Mouse (Mus musculus) lung, postnatal 0 days (tissue): ENCODE data around the gene Ppil4. TPM values are rescaled to one million over a fixed set of nuclear protein-coding genes. Genes with fewer than 3 reads are reported as not detected.

Experiments used
- ATAC-seq: fragments of 200-750 bp; cut with Nextera tagmentation; 2 replicates; pipeline ENCODE4 v1.8.0; 2017; ENCODE audit warnings: moderate library complexity
- DNase-seq: peaks from one replicate; pipeline ENCODE4 v3.0.0-alpha.2; 2016; ENCODE audit warnings: low spot score
- H3K27ac ChIP-seq: fragments of 300-500 bp; sonication (generic); 2 replicates; pipeline ENCODE4 v1.5.1; 2014; ENCODE audit warnings: antibody characterized with exemption, mild to moderate bottlenecking, low read length, mixed read lengths
- H3K27me3 ChIP-seq: fragments of 300-500 bp; sonication (generic); replicated peaks from 2 replicates; pipeline ENCODE4 v1.6.1; 2014; ENCODE audit warnings: low read length, mixed read lengths; ENCODE audit not compliant: insufficient read depth
- H3K36me3 ChIP-seq: fragments of 300-500 bp; sonication (generic); 2 replicates; pipeline ENCODE4 v1.6.1; 2014; ENCODE audit warnings: low read length, mixed read lengths; ENCODE audit not compliant: insufficient read depth
- H3K4me1 ChIP-seq: fragments of 300-500 bp; sonication (generic); 2 replicates; pipeline ENCODE4 v1.6.1; 2014; ENCODE audit warnings: antibody characterized with exemption, low read depth, low read length, mixed read lengths; ENCODE audit not compliant: insufficient read depth
- H3K4me2 ChIP-seq: fragments of 300-500 bp; sonication (generic); replicated peaks from 2 replicates; pipeline ENCODE4 v1.6.1; 2014; ENCODE audit warnings: low read depth, mild to moderate bottlenecking, low read length, moderate library complexity, mixed read lengths
- H3K4me3 ChIP-seq: fragments of 300-500 bp; sonication (generic); 2 replicates; pipeline ENCODE4 v1.5.1; 2014; ENCODE audit warnings: low read depth, low read length
- H3K9ac ChIP-seq: fragments of 300-500 bp; sonication (generic); replicated peaks from 2 replicates; pipeline ENCODE4 v1.6.1; 2014; ENCODE audit warnings: low read depth, mild to moderate bottlenecking
- H3K9me3 ChIP-seq: fragments of 300-500 bp; sonication (generic); 2 replicates; pipeline ENCODE4 v1.6.1; 2016; ENCODE audit warnings: low read length, mixed read lengths
- CTCF ChIP-seq: IDR thresholded peaks from 2 replicates; pipeline ENCODE4 v1.5.1; 2016; ENCODE audit warnings: antibody characterized with exemption, mild to moderate bottlenecking
- EP300 ChIP-seq: IDR thresholded peaks from 2 replicates; pipeline ENCODE4 v1.6.1; 2016; ENCODE audit warnings: antibody characterized with exemption, mild to moderate bottlenecking, control low read depth
- WGBS: fragments of 180-500 bp; shearing (Covaris S2); extraction: QIAGEN DNeasy Blood & Tissue Kit; methylation state at CpG from one replicate; pipeline ENCODE4 v1.1.7; 2014; 5-methylcytosine and 5-hydroxymethylcytosine counted together
- polyA plus RNA-seq: library from polyadenylated mRNA; unstranded; fragments of >200 nt; fragmentation: Nextera tagmentation; extraction: Ambion mirVana; gene quantifications from 2 replicates; pipeline ENCODE4 v1.2.1, GENCODE M21; 2015

The Ppil4 gene
- polyA plus RNA-seq, 1 experiment from 2014 or later: 30.6 TPM

GRCm38 (mm10) chr10:7861259-7861936 is 68.7 kb downstream of the Ppil4 start:
- 63% methylated on average over 14 of the region's 14 CpGs for WGBS
- H3K4me3 ChIP-seq: no peak overlapping the region
- no peak overlapping the region for H3K9ac ChIP-seq
- no peak for DNase-seq
- no peaks in the 10 kb centered on the region for H3K36me3 ChIP-seq
- TF ChIP-seq EP300: no peak
- no peak for TF ChIP-seq CTCF
- no peak overlapping the region for H3K4me2 ChIP-seq
- ATAC-seq: no peak
- no peaks in the 10 kb centered on the region for H3K9me3 ChIP-seq
- H3K27ac ChIP-seq: no peak overlapping the region
- H3K27me3 ChIP-seq: no peaks in the 10 kb centered on the region
- no peaks in the 10 kb centered on the region for H3K4me1 ChIP-seq

DNA sequence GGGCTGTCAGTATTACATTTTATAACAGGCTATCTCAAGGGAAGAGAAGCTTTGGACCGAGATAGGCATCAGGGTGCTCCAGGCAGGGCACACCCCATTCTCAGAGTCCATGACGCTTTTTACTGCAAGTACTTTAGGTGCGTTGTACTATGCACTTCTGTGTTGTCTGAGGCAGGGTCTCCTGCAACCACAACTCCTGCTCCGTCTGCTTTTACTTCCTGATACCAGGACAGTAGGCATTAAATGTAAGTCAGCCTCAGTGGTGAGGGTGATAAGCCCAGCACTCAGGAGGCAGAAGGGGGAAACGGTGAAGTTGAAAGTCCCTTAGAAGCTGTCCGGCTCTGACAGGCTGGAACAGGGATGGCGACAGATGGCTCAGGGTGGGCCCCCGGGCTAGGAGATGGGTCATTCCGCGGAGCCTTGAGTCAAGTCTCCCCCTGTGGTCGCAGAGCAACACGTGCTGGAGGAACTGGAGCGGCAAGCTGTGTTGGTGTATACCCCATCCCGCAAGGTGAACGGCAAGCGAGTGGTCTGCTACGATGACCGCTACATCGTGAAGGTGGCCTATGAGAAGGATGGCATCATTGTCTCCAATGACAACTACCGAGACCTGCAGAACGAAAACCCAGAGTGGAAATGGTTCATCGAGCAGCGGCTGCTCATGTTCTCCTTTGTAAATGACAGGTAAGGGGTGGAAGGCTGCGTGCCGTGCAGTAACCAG is 69.4 kb downstream of the Ppil4 start:
- Histone ChIP-seq H3K4me2 (no peak overlapping the region), H3K9me3 (no peaks in the 10 kb centered on the region), H3K9ac (no peak overlapping the region), H3K36me3 (no peaks in the 10 kb centered on the region), H3K4me3 (no peak overlapping the region), H3K4me1 (no peaks in the 10 kb centered on the region), H3K27me3 (0 out of 2 replicates have a peak, but pooled peaks cover 2% of the 10 kb centered on the region), H3K27ac (no peak overlapping the region)
- WGBS: 86% methylated on average over 24 of the region's 25 CpGs
- ATAC-seq (no peak), DNase-seq (no peak)
- TF ChIP-seq EP300 (no peak), CTCF (no peak)

DNA sequence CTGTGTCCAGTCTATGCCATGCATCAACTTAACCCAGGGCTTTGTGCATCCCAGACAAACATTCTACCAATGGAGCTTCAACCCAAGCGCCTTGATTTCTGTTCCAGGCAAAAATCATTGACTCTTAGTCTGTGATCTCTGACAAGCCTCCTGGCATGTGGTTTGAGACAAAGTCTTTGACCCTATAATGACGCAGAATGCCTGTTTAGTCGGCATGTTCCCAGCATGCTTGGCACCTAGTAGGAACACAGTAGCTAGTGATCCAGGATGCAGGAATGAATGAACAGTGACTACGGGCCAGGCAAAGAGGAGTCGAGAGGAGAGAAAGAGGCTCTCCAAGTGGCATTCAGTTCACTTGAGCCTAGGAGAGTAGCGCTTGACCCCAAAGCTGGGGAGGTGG is 70.7 kb downstream of the Ppil4 start:
- whole genome bisulfite sequencing: 85% methylated on average over 6 of the region's 6 CpGs
- H3K27ac ChIP-seq: no peak overlapping the region
- peaks cover 12% of the 10 kb centered on the region; the same call in 1 of the 2 replicates for H3K27me3 ChIP-seq
- H3K4me2 ChIP-seq: no peak overlapping the region
- no peak overlapping the region for H3K4me3 ChIP-seq
- DNase-seq: no peak
- no peaks in the 10 kb centered on the region for H3K4me1 ChIP-seq
- no peaks in the 10 kb centered on the region for H3K9me3 ChIP-seq
- H3K36me3 ChIP-seq: no peaks in the 10 kb centered on the region
- TF ChIP-seq EP300 (no peak), CTCF (no peak)
- H3K9ac ChIP-seq: no peak overlapping the region
- ATAC-seq: no peak

DNA sequence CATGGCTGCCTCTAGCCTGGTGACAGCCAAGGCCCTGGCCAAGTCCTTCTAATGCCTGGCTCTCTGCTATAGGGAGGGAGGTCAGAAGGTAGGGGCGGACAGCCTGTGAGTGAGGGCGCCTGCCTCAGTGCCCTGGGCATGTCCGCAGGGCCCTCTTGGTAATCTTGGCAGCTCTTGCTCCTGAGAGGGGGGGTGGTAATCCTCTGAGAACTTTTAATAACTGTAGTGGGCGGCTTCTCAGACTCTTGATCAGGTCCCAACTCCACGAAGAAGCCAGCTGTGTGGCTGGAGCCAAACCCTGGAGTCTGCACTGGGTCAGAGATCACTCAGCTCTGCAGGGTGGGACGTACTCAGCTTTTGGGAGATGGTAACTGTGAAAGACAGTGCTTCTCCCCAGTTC is 71.5 kb downstream of the Ppil4 start:
- 63% methylated on average over 6 of the region's 6 CpGs for WGBS
- no peak overlapping the region for H3K4me3 ChIP-seq
- no peak overlapping the region for H3K9ac ChIP-seq
- H3K4me1 ChIP-seq: no peaks in the 10 kb centered on the region
- no peak overlapping the region for H3K4me2 ChIP-seq
- H3K27ac ChIP-seq: no peak overlapping the region
- no peaks in the 10 kb centered on the region for H3K36me3 ChIP-seq
- TF ChIP-seq EP300 (no peak), CTCF (no peak)
- no peaks in the 10 kb centered on the region for H3K9me3 ChIP-seq
- no peak for ATAC-seq
- peak; percentile 7 for DNase-seq
- H3K27me3 ChIP-seq: peaks cover 14% of the 10 kb centered on the region; the same call in 1 of the 2 replicates

- TF ChIP-seq CTCF (no peak), EP300 (no peak)
- ATAC-seq: no peak
Measured at GRCm38 (mm10) chr10:7864806-7865205, 72.1 kb downstream of the Ppil4 start.

DNA sequence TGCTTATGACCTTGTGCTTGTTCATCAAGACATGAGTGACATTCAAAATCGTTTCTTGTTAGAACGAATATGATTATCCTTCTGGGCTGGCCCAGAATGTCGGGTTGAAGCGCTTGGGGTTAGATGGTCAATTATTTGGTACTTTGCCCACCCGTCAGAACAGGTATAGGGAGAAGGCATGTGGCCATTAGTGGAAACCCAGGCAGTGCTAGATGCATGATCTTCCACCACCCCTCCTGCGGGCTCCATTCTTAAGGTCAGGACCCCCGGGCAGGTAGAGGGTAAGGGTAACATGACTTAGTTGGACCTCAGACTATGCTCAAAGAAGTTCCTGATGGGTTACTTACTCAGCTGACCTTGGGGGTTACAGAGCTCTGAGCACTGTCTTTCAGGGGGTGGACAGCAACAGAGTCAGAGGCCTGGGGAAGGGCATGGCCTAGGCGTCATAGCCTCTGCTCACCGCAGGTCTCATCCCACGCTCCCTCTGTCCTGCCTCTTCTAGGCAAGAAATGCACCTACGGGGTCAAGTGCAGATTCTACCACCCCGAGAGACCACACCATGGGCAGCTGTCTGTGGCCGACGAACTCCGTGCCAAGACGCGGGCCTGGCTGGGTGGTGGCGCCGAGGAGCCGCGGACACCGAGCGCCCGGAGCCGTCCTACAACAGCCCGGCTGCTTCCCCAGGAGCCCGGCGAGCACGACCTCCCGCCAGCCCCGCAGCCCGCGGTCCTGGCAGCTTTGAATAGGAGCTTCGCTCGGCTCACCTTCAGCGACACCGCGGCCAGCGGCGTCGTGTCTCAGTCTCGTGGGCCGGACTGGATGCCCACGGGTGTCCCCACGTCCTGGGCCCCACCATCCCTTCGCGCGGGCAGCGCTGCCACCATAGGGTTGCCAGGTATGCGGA is 74.3 kb downstream of the Ppil4 start:
- H3K27me3 ChIP-seq: peaks cover 17% of the 10 kb centered on the region; the same call in 1 of the 2 replicates
- H3K4me3 ChIP-seq: peak overlapping the region; percentile 27
- TF ChIP-seq EP300 (no peak), CTCF (no peak)
- H3K9ac ChIP-seq: 0 out of 2 replicates have a peak overlapping the region, but pooled peaks have one; percentile 5
- H3K4me1 ChIP-seq: no peaks in the 10 kb centered on the region
- no peaks in the 10 kb centered on the region for H3K9me3 ChIP-seq
- H3K4me2 ChIP-seq: peak overlapping the region; percentile 47
- no peak overlapping the region for H3K27ac ChIP-seq
- H3K36me3 ChIP-seq: no peaks in the 10 kb centered on the region
- 19% methylated on average over 50 of the region's 50 CpGs for WGBS
- DNase-seq (no peak), ATAC-seq (no peak)

More at GRCm38 (mm10) chr10:7864806-7865205, 72.1 kb downstream of the Ppil4 start:
- H3K4me3 ChIP-seq: no peak overlapping the region
- no peak overlapping the region for H3K4me2 ChIP-seq
- H3K4me1 ChIP-seq: no peaks in the 10 kb centered on the region
- no peak for DNase-seq
- H3K9me3 ChIP-seq: no peaks in the 10 kb centered on the region
- H3K27me3 ChIP-seq: peaks cover 17% of the 10 kb centered on the region; the same call in 1 of the 2 replicates
- H3K27ac ChIP-seq: no peak overlapping the region
- H3K9ac ChIP-seq: no peak overlapping the region
- no peaks in the 10 kb centered on the region for H3K36me3 ChIP-seq
- WGBS: 85% methylated on average over 3 of the region's 3 CpGs
